Comparison of ENCODE assay signal across 11 mouse cellular contexts in the genomic region with DNA sequence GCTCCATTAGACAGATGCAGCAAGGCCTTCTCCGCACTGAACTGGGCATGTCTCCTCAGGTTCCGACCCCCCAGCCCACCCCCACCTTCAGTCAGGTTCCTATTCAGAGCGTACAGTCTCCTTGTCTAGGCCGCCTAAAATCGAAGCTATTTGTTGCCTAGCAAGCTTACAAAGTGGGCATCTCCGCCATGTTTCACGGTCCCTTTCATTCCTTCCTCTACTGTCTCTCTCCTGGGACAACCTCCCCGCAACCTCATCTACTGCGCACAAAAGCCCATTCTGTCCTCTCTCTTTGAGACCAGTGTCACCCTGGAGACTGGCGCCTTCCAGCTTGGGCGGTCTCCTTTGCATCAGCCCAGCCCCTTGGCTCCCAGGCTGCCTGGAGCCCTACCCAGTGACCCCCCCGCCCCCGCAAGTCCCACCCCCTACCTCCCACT.
DNase-seq lines count a peak whose midpoint lies in the region; ATAC-seq and TF ChIP-seq lines count a peak whose summit lies in the region.
"Had no signal": no experiment of that assay in that cellular context is flagged by ENCODE, and none has a peak within 500 bp of the region (broad histone marks: within the 10 kb centered on the region; RNA-seq: fewer than 3 reads in every experiment).

No protein-coding gene starts in this region.

- H3K4me3 ChIP-seq in hindbrain, embryonic 10.5 days, result peak overlapping the region; percentile 2; the same call in 1 of the 2 replicates
- no peak overlapping the region for H3K4me3 ChIP-seq in midbrain, embryonic 16.5 days (ENCODE audit: low read depth, low read length)
- H3K4me3 ChIP-seq: heart, embryonic 10.5 days; liver, embryonic 12.5 days had no signal

- no peak for TF ChIP-seq POLR2A in brain, embryonic 14.5 days (IDR thresholded peaks at IDR 0.05; ENCODE audit: borderline replicate concordance, extremely low read depth, insufficient read depth, insufficient read length, poor library complexity, severe bottlenecking)

- H3K9ac ChIP-seq in midbrain, embryonic 16.5 days (ENCODE audit: low read depth, low read length), result no peak overlapping the region
- H3K9ac ChIP-seq: liver, embryonic 12.5 days had no signal

- WGBS in hindbrain, embryonic 10.5 days, result 27% methylated on average over 13 of the region's 13 CpGs
- 29% methylated on average over 13 of the region's 13 CpGs for WGBS in midbrain, embryonic 16.5 days

- peak; percentile 83 for ATAC-seq in midbrain, embryonic 16.5 days
- ATAC-seq: liver, embryonic 12.5 days had no signal

- H3K9me3 ChIP-seq in hindbrain, embryonic 10.5 days, result no peaks in the 10 kb centered on the region
- no peaks in the 10 kb centered on the region for H3K9me3 ChIP-seq in midbrain, embryonic 16.5 days (replicated peaks; ENCODE audit: control insufficient read depth, low read length, poor library complexity, severe bottlenecking)
- H3K9me3 ChIP-seq: heart, embryonic 10.5 days; liver, embryonic 12.5 days had no signal

- H3K4me2 ChIP-seq in midbrain, embryonic 16.5 days (ENCODE audit: low read length), result no peak overlapping the region
- H3K4me2 ChIP-seq: liver, embryonic 12.5 days had no signal

- intact Hi-C loops in heart, postnatal 14 days (cut with DNase I), result no loop called here

- peak; percentile 28 for DNase-seq in cerebellum, adult 11-12 months
- no peak for DNase-seq in cerebellum, adult 18-20 months
- DNase-seq in brain, embryonic 14.5 days (ENCODE audit: low read depth), result peak; percentile 94
- peak; percentile 70 for DNase-seq in hindbrain, embryonic 10.5 days (ENCODE audit: low spot score)
- no peak for DNase-seq in heart, postnatal 14 days
- no peak for DNase-seq in adrenal gland, adult 2 months
- DNase-seq in thymus, postnatal 4 days, result no peak
- DNase-seq: kidney, adult 9 months had no signal

- no peaks in the 10 kb centered on the region for H3K27me3 ChIP-seq in hindbrain, embryonic 10.5 days (ENCODE audit: insufficient read depth, poor library complexity, severe bottlenecking)
- H3K27me3 ChIP-seq in midbrain, embryonic 16.5 days (ENCODE audit: control insufficient read depth, insufficient read depth, low read depth, low read length), result no peaks in the 10 kb centered on the region
- H3K27me3 ChIP-seq: liver, embryonic 12.5 days had no signal

- peak overlapping the region; percentile 85 for H3K27ac ChIP-seq in hindbrain, embryonic 10.5 days
- H3K27ac ChIP-seq in midbrain, embryonic 16.5 days (ENCODE audit: low read length), result peak overlapping the region; percentile 71
- H3K27ac ChIP-seq: heart, embryonic 10.5 days; liver, embryonic 12.5 days had no signal

- TF ChIP-seq CTCF in brain, embryonic 14.5 days (IDR thresholded peaks at IDR 0.05; ENCODE audit: borderline replicate concordance, extremely low read depth, insufficient read depth, insufficient read length), result no peak

- no peaks in the 10 kb centered on the region for H3K36me3 ChIP-seq in hindbrain, embryonic 10.5 days
- H3K36me3 ChIP-seq in midbrain, embryonic 16.5 days (ENCODE audit: control insufficient read depth, insufficient read depth, low read length), result no peaks in the 10 kb centered on the region
- H3K36me3 ChIP-seq: heart, embryonic 10.5 days; liver, embryonic 12.5 days had no signal

- H3K4me1 ChIP-seq in hindbrain, embryonic 10.5 days (replicated peaks), result peaks cover 51% of the 10 kb centered on the region
- no peaks in the 10 kb centered on the region for H3K4me1 ChIP-seq in midbrain, embryonic 16.5 days (ENCODE audit: control insufficient read depth, insufficient read depth, low read length)
- H3K4me1 ChIP-seq: heart, embryonic 10.5 days; liver, embryonic 12.5 days had no signal

Comparison
In these comparisons a context has a peak if more than half of its experiments do, and no peak if none do; other contexts are left out.
1. DNase-seq: peak in cerebellum, adult 11-12 months (single experiment), brain, embryonic 14.5 days (single experiment) and hindbrain, embryonic 10.5 days (single experiment); none in cerebellum, adult 18-20 months (0 of 2), heart, postnatal 14 days (0 of 2), adrenal gland, adult 2 months (single experiment) and thymus, postnatal 4 days (single experiment).